Mouse (Mus musculus) kidney, embryonic 16.5 days (tissue): ENCODE data around the gene Tcf12. TPM values are rescaled to one million over a fixed set of nuclear protein-coding genes. Genes with fewer than 3 reads are reported as not detected.

Experiments
- ATAC-seq: fragments of 200-750 bp; cut with Nextera tagmentation; 2 replicates; pipeline ENCODE4 v1.8.0; 2017; ENCODE audit warnings: moderate TSS enrichment; ENCODE audit not compliant: low FRiP score, low TSS enrichment
- H3K27ac ChIP-seq: fragments of 300-500 bp; sonication (generic); 2 replicates; pipeline ENCODE4 v1.5.1; 2014; ENCODE audit warnings: low read length
- H3K27me3 ChIP-seq: fragments of 300-500 bp; sonication (generic); 2 replicates; pipeline ENCODE4 v1.6.1; 2014; ENCODE audit warnings: low read length, control low read depth, mixed read lengths; ENCODE audit not compliant: insufficient read depth
- H3K36me3 ChIP-seq: fragments of 300-500 bp; sonication (generic); 2 replicates; pipeline ENCODE4 v1.6.1; 2014; ENCODE audit warnings: low read length, control low read depth, mixed read lengths; ENCODE audit not compliant: insufficient read depth
- H3K4me1 ChIP-seq: fragments of 300-500 bp; sonication (generic); 2 replicates; pipeline ENCODE4 v1.6.1; 2014; ENCODE audit warnings: low read length, control low read depth, mixed read lengths; ENCODE audit not compliant: insufficient read depth
- H3K4me2 ChIP-seq: fragments of 300-500 bp; sonication (generic); replicated peaks from 2 replicates; pipeline ENCODE4 v1.6.1; 2014; ENCODE audit warnings: low read depth, low read length
- H3K4me3 ChIP-seq: fragments of 300-500 bp; sonication (generic); 2 replicates; pipeline ENCODE4 v1.5.1; 2014; ENCODE audit warnings: mild to moderate bottlenecking, low read length
- H3K9ac ChIP-seq: fragments of 300-500 bp; sonication (generic); replicated peaks from 2 replicates; pipeline ENCODE4 v1.6.1; 2014; ENCODE audit warnings: low read length
- H3K9me3 ChIP-seq: fragments of 300-500 bp; sonication (generic); 2 replicates; pipeline ENCODE4 v1.6.1; 2016; ENCODE audit warnings: low read length, control low read depth
- WGBS: fragments of 180-500 bp; shearing (Covaris S2); extraction: QIAGEN DNeasy Blood & Tissue Kit; methylation state at CpG from one replicate; pipeline ENCODE4 v1.1.7; 2014; 5-methylcytosine and 5-hydroxymethylcytosine counted together
- polyA plus RNA-seq: library from polyadenylated mRNA; unstranded; fragments of >200 nt; fragmentation: Nextera tagmentation; extraction: Ambion mirVana; gene quantifications from 2 replicates; pipeline ENCODE4 v1.2.1, GENCODE M21; 2015

Gene Tcf12
- polyA plus RNA-seq, 1 experiment from 2014 or later: 56.5 TPM

DNA sequence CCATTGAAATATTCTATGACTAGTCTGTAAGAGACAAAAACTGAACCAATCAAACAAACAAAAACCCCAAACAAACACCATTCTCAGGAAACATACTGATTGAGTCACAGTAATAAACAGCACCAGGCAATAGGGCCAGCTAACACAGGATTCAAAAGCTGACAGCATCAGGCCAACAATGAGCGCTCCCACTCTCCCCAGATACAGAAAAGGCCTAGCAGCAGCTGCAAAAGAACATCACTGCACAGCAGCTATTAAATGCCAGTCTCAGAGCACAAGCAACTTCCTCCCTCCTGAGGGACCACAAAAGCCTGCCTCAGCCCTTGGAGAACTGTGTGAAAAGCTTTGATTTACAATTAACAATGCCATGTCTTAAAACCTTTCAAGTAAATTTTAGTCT, 214.3 kb downstream of the Tcf12 start:
- ATAC-seq: no peak
- Histone ChIP-seq H3K36me3 (0 out of 2 replicates have a peak, but pooled peaks cover under 1% of the 10 kb centered on the region), H3K27ac (peak overlapping the region; percentile 78), H3K27me3 (no peaks in the 10 kb centered on the region), H3K4me1 (peaks cover 24% of the 10 kb centered on the region), H3K9me3 (no peaks in the 10 kb centered on the region), H3K4me3 (no peak overlapping the region), H3K9ac (no peak overlapping the region), H3K4me2 (no peak overlapping the region)
- WGBS: 30% methylated on average over 1 of the region's 1 CpGs

- Histone ChIP-seq H3K4me1 (peaks cover 24% of the 10 kb centered on the region), H3K9me3 (no peaks in the 10 kb centered on the region), H3K4me3 (peak overlapping the region; percentile 29; the same call in 1 of the 2 replicates), H3K27me3 (no peaks in the 10 kb centered on the region), H3K4me2 (0 out of 2 replicates have a peak overlapping the region, but pooled peaks have one; percentile 21), H3K9ac (no peak overlapping the region), H3K27ac (peak overlapping the region; percentile 76), H3K36me3 (no peaks in the 10 kb centered on the region)
- ATAC-seq: peak; percentile 75
- WGBS: 16% methylated on average over 2 of the region's 2 CpGs
Measured at GRCm38 (mm10) chr9:71895931-71896724, 215.5 kb downstream of the Tcf12 start.

DNA sequence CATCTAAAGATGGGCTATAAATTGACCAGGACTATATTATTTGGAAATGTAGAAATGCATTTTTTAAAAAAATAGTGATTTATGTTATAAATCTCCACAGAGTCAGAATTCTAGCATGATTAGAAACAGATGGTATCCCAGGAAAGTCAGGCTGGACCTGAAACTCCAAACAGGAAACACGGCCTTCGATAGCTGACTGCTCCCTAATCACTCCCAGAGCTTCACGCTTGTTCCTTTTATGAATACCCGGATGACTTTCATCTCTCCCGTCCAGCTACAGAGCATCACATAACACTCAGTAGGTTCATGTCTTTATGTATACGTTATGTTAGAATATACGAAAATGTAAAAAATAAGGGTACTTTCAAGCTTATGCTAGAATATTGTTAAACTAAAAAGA, 216.4 kb downstream of the Tcf12 start:
- Histone ChIP-seq H3K4me3 (peak overlapping the region; percentile 19), H3K9ac (no peak overlapping the region)

DNA sequence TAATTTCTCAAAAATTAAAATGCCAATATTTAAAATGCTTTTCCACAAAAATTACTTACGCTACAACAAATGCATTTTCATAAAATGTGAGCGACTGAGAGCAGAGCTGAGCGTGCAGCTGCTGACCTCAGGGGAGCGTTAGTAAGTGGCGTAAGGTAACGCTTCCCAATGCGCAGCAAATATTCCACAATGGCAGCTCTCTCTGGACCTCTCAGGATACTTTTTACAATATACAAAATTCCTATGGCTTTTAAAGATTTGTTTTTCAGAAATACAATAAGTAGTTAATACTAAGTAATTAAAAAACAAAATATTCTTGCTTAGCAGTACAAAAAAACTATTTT, 216.8 kb downstream of the Tcf12 start:
- H3K27me3 ChIP-seq: no peaks in the 10 kb centered on the region
- no peak overlapping the region for H3K9ac ChIP-seq
- WGBS: 76% methylated on average over 7 of the region's 7 CpGs
- H3K4me2 ChIP-seq: peak overlapping the region; percentile 33
- peak overlapping the region; percentile 37 for H3K4me3 ChIP-seq
- H3K4me1 ChIP-seq: peaks cover 24% of the 10 kb centered on the region
- no peak for ATAC-seq
- no peaks in the 10 kb centered on the region for H3K9me3 ChIP-seq
- peak overlapping the region; percentile 26; the same call in 1 of the 2 replicates for H3K27ac ChIP-seq
- no peaks in the 10 kb centered on the region for H3K36me3 ChIP-seq

More for the DNA sequence above, 216.4 kb downstream of the Tcf12 start:
- Histone ChIP-seq H3K27ac (peak overlapping the region; percentile 19; the same call in 1 of the 2 replicates), H3K9me3 (no peaks in the 10 kb centered on the region), H3K4me2 (0 out of 2 replicates have a peak overlapping the region, but pooled peaks have one; percentile 17), H3K36me3 (no peaks in the 10 kb centered on the region), H3K27me3 (no peaks in the 10 kb centered on the region), H3K4me1 (peaks cover 24% of the 10 kb centered on the region)
- no peak for ATAC-seq
- 29% methylated on average over 7 of the region's 7 CpGs for WGBS

- H3K4me2 ChIP-seq: peak overlapping the region; percentile 33
- peaks cover 24% of the 10 kb centered on the region for H3K4me1 ChIP-seq
- no peak for ATAC-seq
- H3K36me3 ChIP-seq: no peaks in the 10 kb centered on the region
- H3K9ac ChIP-seq: 0 out of 2 replicates have a peak overlapping the region, but pooled peaks have one; percentile 29
- peak overlapping the region; percentile 37 for H3K4me3 ChIP-seq
- peak overlapping the region; percentile 26; the same call in 1 of the 2 replicates for H3K27ac ChIP-seq
- no peaks in the 10 kb centered on the region for H3K27me3 ChIP-seq
- WGBS: 55% methylated on average over 11 of the region's 11 CpGs
- no peaks in the 10 kb centered on the region for H3K9me3 ChIP-seq
Measured at GRCm38 (mm10) chr9:71894246-71894942, 217.3 kb downstream of the Tcf12 start.

GRCm38 (mm10) chr9:71888450-71888849, 223.2 kb downstream of the Tcf12 start:
- ATAC-seq: no peak
- WGBS: 15% methylated on average over 5 of the region's 5 CpGs
- H3K9me3 ChIP-seq: no peaks in the 10 kb centered on the region
- H3K4me1 ChIP-seq: peaks cover 6% of the 10 kb centered on the region; the same call in 1 of the 2 replicates
- H3K4me2 ChIP-seq: no peak overlapping the region
- no peaks in the 10 kb centered on the region for H3K36me3 ChIP-seq
- peak overlapping the region; percentile 5; the same call in 1 of the 2 replicates for H3K27ac ChIP-seq
- H3K27me3 ChIP-seq: no peaks in the 10 kb centered on the region
- no peak overlapping the region for H3K4me3 ChIP-seq
- no peak overlapping the region for H3K9ac ChIP-seq

DNA sequence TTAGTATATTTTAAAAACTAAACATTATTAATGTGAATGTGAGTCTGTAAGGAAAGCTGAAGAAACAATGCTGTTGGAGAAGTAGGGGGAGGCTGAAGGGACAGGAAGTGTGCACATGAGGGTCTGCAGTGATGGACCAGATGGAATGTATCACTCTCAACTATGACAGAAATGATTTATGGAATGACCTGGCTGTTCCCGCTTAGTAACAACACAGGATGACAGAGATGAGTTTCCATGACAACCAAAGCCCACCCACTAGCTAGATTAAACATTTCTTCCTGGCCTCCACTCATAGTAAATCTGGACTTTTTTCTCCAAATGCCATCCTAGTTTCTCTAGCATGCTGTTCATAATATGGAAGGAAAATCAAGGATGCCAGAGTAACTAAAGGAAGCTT, 231.0 kb downstream of the Tcf12 start:
- Histone ChIP-seq H3K27me3 (no peaks in the 10 kb centered on the region), H3K36me3 (peaks cover 19% of the 10 kb centered on the region), H3K9me3 (no peaks in the 10 kb centered on the region), H3K4me3 (no peak overlapping the region), H3K4me1 (peaks cover 17% of the 10 kb centered on the region; the same call in 1 of the 2 replicates), H3K4me2 (no peak overlapping the region), H3K9ac (no peak overlapping the region), H3K27ac (no peak overlapping the region)
- WGBS: 10% methylated on average over 1 of the region's 1 CpGs
- peak; percentile 73; the same call in 1 of the 2 replicates for ATAC-seq

DNA sequence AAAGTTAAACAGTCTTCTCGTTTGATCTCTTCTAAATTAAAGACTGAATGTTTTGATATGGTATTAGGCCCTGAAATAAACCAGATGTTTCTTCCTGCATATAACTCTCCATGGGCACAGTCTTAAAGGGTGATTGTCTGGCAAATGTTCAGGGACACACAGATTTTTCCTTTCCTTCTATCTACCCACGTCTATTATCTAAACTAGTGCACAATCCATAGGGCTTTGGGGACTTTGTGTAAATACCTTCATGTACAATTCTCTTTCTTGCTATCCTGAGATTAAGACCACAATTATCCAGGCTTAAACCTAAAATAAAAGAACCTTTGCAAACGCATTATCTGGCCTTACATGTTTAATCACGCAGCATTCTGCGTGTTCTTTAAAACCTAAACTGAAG, 231.7 kb downstream of the Tcf12 start:
- WGBS: 56% methylated on average over 5 of the region's 5 CpGs
- Histone ChIP-seq H3K4me1 (peaks cover 17% of the 10 kb centered on the region; the same call in 1 of the 2 replicates), H3K27ac (peak overlapping the region; percentile 61; the same call in 1 of the 2 replicates), H3K27me3 (no peaks in the 10 kb centered on the region), H3K36me3 (peaks cover 19% of the 10 kb centered on the region), H3K9me3 (no peaks in the 10 kb centered on the region), H3K4me3 (no peak overlapping the region), H3K9ac (no peak overlapping the region), H3K4me2 (no peak overlapping the region)
- ATAC-seq: no peak

DNA sequence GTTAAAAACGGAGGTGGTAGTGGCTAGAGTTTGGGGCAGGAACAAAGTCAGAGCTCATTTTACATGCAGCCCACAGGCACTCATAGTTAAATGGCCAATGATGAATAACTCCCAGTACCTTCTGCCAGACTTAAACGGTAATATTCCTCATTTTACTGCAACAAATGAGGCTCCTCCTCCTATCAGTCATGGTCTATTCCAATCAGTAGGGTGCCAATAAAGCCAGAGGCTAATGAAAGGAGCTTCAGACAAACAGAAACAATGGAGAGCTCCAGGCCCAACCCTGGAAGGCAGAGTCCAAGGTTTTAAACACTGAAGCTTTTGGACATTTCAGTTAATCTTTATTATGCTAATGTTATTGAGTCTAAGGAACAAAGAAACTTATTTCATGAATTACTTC, 232.3 kb downstream of the Tcf12 start:
- H3K4me3 ChIP-seq: no peak overlapping the region
- peaks cover 17% of the 10 kb centered on the region; the same call in 1 of the 2 replicates for H3K4me1 ChIP-seq
- no peak overlapping the region for H3K4me2 ChIP-seq
- no peak for ATAC-seq
- H3K27me3 ChIP-seq: no peaks in the 10 kb centered on the region
- no peak overlapping the region for H3K9ac ChIP-seq
- peak overlapping the region; percentile 71; the same call in 1 of the 2 replicates for H3K27ac ChIP-seq
- no peaks in the 10 kb centered on the region for H3K9me3 ChIP-seq
- H3K36me3 ChIP-seq: peaks cover 24% of the 10 kb centered on the region
- 40% methylated on average over 2 of the region's 2 CpGs for WGBS
